In the genomic region with DNA sequence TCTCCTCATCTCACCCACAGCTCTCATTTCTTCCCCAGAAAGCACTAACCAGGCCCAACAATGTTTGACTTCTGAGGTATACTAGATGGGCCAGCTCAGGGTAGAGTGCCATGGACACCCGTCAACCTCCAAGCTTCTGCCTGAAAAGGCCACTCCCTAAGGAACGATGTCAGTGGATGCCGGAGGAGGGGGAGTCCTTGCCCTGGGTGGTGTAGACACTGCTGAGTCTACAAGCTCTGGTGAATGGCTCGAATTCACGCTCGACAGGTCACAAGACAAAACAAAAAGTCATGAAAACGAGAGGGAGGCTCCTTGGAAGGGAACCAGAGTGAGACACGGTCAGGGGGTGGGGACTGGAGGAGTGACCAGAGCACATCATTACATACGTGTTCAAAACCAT, we compare ENCODE assay signal across 22 mouse cellular contexts.
"Had no signal": no experiment of that assay in that cellular context is flagged by ENCODE, and none has a peak within 500 bp of the region (broad histone marks: within the 10 kb centered on the region; RNA-seq: fewer than 3 reads in every experiment).

No protein-coding gene starts in this region.

- H3K4me3 ChIP-seq: heart, embryonic 13.5 days; heart, embryonic 15.5 days; hindbrain, embryonic 13.5 days; hindbrain, embryonic 15.5 days; limb, embryonic 13.5 days; limb, embryonic 15.5 days; liver, embryonic 12.5 days had no signal

- H3K36me3 ChIP-seq: heart, embryonic 13.5 days; heart, embryonic 15.5 days; hindbrain, embryonic 13.5 days; hindbrain, embryonic 15.5 days; limb, embryonic 13.5 days; limb, embryonic 15.5 days; liver, embryonic 12.5 days had no signal

- DNase-seq: forebrain, postnatal 0 days; gastrocnemius, postnatal 14 days; gastrocnemius, postnatal 36 days; heart, adult 11 months; heart, postnatal 14 days; heart, postnatal 36 days; kidney, postnatal 10 days; layer of hippocampus, adult 9-11 months; layer of hippocampus, postnatal 36 days; left cerebral cortex, postnatal 4 days; lung, adult 18-20 months had no signal

- H3K4me2 ChIP-seq: heart, embryonic 11.5 days; heart, embryonic 13.5 days; heart, embryonic 15.5 days; hindbrain, embryonic 13.5 days; hindbrain, embryonic 15.5 days; limb, embryonic 13.5 days; limb, embryonic 15.5 days; liver, embryonic 12.5 days had no signal

- H3K9ac ChIP-seq: forebrain, postnatal 0 days; heart, embryonic 13.5 days; heart, embryonic 15.5 days; hindbrain, embryonic 13.5 days; hindbrain, embryonic 15.5 days; limb, embryonic 13.5 days; limb, embryonic 15.5 days; liver, embryonic 12.5 days; liver, embryonic 14.5 days had no signal

- H3K27me3 ChIP-seq: heart, embryonic 13.5 days; heart, embryonic 15.5 days; hindbrain, embryonic 13.5 days; limb, embryonic 15.5 days had no signal

- ATAC-seq: forebrain, postnatal 0 days; hindbrain, postnatal 0 days; intestine, embryonic 16.5 days; liver, embryonic 12.5 days had no signal

- H3K27ac ChIP-seq: heart, embryonic 13.5 days; heart, embryonic 15.5 days; hindbrain, embryonic 13.5 days; hindbrain, embryonic 15.5 days; hindbrain, postnatal 0 days; limb, embryonic 13.5 days; limb, embryonic 15.5 days; liver, embryonic 12.5 days; liver, embryonic 14.5 days had no signal

- H3K9me3 ChIP-seq: heart, embryonic 13.5 days; heart, embryonic 15.5 days; hindbrain, embryonic 13.5 days; hindbrain, embryonic 15.5 days; limb, embryonic 13.5 days; limb, embryonic 15.5 days; liver, embryonic 12.5 days had no signal
